Mouse (Mus musculus): ENCODE measurements at regions not wholly inside any gene's neighbourhood (a gene's known extent, or its start where the extent isn't known, plus 50 kb on each side); places are given as distances from the start of the nearest gene placed in this dataset.
A peak's percentile ranks its signal among the peaks of the same experiment; 100 is the strongest.

DNA sequence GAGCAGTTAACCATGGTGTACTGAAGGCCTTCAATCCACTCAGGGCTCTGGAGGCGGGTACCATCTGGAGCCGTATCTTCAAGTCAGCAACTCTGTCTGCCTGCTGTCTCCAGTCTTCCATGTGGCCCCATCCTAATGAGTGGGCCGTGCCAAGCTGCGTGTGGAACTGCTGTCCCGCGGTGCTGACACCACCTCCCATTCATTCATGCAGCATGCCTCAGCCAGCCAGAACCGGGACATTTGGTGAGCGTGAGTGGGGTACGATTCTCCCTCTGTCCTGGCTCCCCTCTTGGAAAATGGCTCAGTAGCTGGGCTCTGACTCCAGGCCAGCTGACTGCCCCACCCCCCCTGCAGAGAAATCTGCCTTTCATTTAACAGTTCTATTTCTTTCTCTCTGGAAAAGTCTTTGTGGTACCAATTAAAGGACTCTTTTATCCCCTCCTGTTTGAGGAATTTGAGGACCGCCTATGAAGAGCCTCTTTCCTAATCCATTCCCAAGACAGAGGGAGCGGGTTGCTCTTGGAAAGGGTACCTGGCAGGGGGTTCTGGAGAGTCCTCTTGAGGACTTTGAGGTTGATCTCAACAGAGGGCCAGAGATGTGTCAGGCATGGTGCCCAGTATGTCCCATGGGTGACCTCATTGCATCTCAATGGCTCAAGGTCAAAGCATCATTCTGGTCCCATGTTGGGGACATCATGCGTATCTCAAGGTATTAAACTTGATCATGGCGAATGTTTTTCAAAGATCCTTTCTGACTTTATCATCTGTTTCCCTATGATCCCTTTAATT lies 55.5 kb upstream of the Brd7 start:
- no peak for DNase-seq (ENCODE audit: low read depth, low spot score)

DNA sequence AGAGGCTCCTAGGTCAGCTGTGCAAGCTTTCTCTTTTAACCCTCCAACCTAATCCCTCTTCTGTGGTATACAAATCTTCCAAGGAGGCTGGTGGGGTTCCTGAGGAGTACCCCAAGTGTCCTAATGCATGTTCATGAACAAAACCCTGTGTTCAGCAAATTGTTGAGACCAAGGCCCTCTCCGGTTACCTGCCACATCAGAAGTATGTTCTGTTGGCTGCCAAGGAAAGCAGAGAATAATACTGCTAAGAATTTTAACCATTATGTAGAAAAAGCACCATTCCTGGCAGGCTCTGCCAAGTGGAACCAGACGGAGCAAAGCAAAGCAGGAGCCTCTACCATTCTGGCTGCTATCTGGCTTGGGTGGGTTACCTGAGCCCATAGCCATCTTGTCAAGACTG lies 61.3 kb upstream of the Brd7 start:
- DNase-seq (ENCODE audit: low read depth, low spot score), result no peak

DNA sequence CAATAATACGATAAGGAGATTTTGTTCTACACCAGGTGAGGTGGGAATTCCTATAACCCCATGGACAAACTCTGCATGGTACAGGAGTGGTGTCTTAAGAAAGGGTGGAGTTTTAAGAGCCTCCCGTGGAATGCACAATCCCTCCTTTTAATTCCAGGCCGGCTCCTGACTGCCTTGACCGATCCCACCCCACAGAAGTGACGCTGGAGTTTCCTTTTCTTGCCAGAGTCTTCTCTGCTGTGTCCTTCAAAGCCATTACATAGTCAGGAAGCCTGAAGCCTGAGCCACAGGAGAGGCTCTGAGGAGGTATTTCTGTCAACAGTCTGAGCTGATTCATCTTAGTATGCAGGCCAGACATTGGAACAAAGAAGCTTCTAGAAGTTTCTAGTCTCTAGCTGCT lies 66.6 kb upstream of the Brd7 start:
- DNase-seq (ENCODE audit: low read depth, low spot score), result no peak

DNA sequence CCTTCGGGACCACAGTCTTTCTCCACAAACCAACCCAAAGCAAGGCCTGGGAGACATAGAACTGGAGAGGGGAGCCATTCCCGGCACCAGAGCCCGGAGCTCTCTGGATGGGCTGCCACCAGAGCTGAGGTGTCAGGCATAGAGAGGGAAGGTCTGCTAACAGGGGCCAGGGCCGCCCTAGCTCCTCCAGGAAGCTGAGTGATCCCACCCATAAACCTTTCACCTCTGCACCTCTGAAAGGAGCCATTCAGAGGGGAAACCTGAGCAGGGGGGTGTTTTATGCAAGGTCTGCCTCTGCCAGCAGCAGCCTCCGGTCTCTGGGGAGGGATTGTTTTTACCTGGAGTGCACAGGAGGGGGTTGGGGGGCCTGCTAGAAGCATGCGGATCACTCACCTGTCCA lies 69.4 kb upstream of the Brd7 start:
- DNase-seq (ENCODE audit: low read depth, low spot score), result no peak

DNA sequence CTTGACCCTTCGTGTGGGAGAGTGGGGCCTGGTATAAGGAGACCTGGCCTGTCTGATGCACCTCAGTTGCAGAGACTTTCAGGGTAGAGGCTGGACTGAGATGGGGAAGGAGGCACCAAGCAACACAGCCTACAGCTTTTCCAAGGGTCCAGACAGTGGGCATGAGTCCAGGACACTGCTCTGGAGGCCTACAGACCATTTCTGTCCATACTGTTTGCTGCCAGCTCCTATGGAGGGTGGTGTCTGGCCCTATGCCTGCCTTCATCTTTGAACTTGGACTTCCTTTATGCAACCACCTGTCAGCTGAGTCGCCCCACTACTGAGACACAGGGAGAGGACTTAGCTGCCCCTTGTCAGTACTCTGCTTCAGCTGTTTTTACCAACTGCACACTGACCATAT lies 73.7 kb upstream of the Brd7 start:
- DNase-seq (ENCODE audit: low read depth, low spot score), result no peak

DNA sequence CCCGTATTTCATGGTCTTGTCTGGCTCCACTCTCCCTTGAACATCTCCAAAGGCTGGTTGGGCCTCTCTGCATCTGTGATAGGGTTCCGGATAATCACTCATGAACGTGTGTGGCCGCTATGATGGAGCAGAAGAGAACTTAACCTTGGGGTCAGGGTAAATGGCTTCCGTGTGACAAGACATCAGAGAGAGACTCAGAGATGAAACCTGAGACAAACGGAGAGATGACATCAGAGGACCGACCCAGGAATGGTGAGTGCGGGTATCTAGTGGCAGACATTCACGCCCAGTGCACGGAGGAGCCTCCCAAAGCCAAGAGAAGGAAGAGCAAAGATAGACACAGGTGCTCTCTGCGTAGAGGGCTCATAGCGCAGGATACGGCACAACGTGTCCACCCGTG lies 78.2 kb upstream of the Brd7 start:
- DNase-seq (ENCODE audit: low read depth, low spot score), result no peak

DNA sequence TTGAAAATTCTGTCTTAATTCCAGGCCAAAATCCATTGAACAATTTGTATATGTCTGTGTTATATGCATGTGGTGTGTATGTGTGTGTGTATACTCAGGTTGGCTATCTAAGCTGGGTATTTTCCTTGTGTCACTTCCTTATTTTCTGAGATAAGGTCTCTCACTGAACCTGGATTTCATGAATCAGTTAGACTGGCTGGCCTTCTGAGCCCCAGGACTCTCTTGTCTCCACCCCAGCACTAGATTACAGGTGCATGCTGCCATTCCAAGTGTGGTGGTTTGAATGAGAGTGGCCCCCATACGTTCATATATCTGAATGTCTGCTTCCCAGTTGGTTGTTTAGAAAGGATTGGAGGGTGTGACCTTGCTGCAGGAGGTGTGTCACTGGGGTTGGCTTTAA lies 77.8 kb upstream of the Nkd1 start:
- DNase-seq (ENCODE audit: low read depth, low spot score), result no peak

DNA sequence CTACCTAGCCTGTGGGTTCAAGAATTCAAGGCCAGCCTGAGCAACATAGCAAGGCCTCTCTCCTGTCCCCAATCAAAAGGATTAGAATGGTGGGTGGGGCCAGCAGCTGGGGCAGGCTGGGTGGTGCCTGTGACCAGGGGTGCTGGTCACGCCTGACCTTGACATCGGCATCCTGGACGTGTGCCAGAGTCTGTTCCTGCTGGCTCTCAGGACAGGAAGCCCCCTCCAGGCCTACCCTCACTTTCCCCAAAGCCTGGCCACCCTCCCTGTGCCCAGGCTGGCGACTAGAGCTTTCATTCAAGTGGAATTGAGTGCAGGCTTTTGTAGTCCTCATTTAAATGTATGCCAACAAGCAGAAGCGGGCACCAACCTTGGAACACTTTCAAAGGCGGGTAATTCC lies 73.7 kb upstream of the Nkd1 start:
- DNase-seq (ENCODE audit: low read depth, low spot score), result no peak

DNA sequence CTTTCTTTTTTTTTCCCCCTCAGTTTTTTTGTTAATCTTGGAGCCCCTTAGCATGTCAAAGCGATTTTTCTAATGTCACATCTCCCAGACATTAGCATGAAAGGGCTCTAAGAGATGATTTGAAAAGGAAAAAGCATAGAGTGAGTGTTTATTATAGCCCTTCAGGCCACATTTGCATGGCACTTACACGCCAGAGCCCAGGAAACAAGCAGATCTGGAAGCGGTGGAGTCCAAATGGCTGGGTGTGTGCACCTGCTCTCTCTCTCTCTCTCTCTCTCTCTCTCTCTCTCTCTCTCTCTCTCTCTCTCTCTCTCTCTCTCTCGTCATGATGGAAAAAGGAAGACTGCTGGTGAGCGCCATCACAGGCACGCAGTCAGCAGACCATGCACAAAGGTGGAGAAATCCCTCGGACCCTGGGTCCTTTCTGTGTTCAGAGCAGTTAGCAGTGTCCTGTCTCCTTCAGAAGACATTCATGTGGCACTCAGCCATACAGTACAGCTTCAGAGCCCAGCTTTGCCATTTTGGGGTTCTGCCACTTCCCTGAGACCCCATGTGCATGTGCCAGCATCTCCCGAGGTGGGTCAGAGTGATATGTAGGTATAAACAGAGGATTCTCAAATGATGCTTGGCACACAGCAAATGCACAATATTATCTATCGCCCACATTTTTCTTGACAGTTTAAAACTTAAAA lies 73.2 kb upstream of the Nkd1 start:
- no peak for DNase-seq (ENCODE audit: low read depth, low spot score)

DNA sequence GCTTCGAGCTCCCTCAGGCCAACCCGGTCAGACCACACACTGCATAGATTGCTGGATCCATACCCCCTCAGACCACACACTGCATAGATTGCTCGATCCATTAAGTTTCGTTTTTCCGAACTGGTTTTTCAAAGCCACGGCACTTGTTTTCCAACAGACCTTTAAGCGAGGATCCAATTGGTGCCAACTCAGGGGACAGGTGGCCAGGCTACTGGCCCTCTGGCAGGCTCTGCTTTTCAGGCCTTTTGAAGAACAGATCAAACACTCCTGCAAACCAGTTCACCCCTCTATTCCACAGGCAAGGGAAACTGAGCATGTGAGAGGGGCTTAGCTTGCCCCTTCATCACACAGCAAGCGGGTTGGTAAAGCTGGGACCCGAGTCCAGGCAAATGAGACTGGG lies 72.2 kb upstream of the Nkd1 start:
- no peak for DNase-seq (ENCODE audit: low read depth, low spot score)

DNA sequence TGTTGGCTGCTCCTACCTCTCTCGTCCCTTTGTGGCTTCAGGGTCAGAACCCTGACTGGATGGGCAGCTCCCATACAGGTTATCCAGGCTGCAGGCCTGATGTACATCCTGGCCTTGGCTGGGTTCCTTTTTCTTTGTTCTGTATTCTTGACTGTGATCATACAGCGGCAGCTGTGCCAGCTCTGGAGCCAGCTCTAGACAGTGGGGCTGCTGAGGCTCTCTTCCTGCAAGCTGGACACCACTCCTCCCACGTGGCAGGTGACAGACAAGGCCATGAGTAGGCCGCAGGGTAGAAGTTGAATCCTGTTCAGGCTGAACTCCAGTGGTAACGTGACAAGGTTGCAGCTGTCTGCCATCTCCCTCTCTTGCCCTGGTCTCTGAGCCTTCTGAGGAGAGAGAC lies 71.6 kb upstream of the Nkd1 start:
- DNase-seq (ENCODE audit: low read depth, low spot score), result no peak

DNA sequence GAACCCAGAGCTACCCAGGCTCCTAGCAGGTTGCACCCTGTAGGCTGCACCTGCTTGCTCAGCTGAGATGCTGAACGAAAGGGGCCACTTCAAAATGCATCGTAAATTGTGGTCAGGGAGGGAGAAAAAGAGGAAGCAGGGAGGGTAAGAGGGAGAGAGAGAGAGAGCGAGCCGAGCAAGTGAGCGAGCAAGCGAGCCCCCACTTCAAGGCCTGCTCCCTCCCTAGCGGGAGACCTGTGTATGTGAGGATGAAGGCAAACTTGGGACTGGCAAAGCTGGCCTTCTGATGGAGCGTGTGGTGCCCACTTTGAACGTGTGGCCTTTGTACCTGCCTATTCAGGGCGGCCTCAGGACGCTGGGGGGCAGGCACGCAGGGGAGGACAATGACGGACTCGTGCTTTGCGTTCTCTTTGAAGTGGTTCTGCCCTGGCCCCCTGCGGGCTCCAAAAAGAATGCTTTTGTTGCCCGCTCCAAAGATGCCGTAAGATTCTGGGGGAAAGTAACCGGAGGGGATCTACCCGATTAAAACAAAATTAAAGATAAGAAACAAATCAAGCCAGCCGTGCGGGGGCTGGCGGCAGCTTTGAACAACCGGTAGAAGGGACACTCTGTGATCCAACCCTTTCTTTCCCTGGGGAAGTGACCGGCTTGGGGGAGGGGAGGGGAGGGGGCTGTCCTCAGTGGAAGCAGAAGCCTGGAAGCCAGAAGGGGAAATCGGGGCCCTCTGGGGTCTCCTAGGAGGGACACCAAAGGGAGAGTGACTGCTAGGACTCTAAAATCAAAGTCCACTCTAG lies 70.1 kb upstream of the Nkd1 start:
- no peak for DNase-seq (ENCODE audit: low read depth, low spot score)

DNA sequence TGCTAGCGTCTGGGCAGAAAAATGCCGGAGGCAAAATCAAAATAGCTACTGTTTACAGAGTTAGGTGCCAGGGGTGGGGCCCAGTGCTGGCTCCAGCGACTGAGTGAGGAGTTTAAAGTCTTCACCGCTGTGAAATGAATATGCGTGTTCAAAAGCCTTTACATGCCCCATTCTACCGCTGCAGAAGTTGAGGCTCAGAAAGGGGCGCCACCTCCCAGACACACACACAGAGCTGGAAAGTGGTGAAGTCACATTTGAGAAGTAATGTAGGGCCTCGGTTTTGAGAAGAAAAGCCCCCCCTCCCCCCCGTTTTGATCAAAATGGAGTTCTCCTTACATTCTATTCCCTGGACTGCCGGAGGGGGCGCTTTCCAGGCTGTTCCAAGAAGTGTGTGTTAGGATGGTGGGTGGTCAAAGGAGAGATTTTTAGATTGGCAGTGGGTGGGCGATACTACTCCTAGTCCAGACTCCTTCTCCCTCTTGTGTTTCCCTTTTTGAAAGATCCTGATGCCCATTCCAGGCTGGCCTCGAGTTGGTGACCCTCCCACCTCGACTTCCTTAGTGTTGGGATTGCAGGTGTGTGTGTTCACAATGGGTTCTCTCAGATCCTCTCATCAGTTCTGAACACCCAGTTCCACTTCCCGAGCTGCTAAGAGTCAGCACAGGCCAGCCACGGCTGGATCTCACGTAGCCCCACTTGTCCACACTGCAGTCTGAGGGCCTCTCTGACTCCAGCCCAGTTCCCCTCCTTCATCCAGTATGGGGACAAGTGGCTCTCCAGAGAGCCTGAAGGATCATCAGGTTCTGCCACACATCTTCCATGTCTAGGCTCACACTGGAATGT lies 69.3 kb upstream of the Nkd1 start:
- no peak for DNase-seq (ENCODE audit: low read depth, low spot score)

DNA sequence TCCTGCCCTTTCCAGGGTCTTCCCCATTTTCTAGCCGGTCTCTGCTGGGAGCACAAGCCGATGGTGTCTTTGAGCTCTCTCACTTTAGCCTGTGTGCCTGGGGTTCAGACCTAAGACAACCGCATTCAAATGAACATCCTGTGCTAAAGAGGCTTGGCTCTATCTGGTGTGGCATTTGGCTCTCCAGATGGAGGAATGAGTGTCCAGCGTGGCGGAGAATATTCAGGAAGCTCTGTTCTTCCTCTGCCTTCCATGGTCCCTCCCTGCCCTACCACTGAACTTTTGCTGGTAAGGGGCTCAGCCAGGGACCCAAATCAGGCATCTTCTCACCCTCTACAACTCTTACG lies 68.7 kb upstream of the Nkd1 start:
- DNase-seq (ENCODE audit: low read depth, low spot score), result no peak

DNA sequence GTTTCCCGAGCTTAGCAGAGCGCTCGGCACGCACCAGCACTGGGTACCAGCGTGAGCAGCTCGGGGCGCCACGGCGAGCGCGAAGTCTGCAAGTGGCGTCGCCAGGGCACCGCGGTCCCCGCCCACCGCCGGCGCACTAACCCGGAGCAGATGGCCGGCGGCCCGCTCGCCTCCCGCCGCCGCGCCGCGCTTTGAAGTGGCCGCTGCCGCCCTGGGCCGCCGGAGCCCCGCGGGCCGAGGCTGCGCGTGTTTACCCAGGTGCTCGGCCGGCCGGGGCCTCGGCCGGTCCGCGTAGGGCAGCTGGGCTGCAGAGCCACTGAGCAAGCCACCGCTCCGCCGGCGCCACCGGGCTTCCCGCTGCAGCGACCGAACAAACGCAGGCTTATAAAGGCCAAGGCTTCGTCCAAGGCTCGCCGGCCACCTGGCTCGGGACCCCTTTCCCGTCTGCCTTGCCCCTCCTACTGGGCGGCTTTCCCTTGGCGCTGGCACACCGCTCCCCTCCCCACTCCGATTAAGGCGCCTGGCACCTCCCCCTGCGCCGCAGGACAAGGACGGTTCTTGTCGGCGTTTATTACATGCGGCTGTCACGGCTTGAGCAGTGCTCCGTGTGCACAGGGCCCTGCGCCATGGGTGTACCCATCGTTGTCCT lies 67.0 kb upstream of the Nkd1 start:
- DNase-seq (ENCODE audit: low read depth, low spot score), result peak; percentile 13

DNA sequence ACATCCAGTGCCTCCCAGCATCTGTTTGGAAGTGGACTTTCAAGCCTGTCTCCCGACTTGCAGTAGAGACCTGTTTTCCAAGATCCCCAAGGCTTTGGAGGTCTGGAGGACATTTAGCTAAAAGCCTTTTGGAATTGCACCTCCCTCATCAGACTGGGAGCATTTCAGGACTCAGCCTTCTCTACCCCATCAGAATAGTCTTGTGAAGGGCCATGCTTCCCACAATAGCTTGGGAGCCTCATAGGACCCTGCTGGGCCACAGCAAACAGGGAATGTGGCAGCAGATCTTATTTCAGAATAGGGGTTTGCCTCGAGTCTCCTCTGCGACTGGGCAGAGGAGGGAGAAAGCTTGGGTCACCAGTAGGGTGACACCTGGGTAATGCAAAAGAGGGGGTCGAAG lies 66.2 kb upstream of the Nkd1 start:
- DNase-seq (ENCODE audit: low read depth, low spot score), result no peak

DNA sequence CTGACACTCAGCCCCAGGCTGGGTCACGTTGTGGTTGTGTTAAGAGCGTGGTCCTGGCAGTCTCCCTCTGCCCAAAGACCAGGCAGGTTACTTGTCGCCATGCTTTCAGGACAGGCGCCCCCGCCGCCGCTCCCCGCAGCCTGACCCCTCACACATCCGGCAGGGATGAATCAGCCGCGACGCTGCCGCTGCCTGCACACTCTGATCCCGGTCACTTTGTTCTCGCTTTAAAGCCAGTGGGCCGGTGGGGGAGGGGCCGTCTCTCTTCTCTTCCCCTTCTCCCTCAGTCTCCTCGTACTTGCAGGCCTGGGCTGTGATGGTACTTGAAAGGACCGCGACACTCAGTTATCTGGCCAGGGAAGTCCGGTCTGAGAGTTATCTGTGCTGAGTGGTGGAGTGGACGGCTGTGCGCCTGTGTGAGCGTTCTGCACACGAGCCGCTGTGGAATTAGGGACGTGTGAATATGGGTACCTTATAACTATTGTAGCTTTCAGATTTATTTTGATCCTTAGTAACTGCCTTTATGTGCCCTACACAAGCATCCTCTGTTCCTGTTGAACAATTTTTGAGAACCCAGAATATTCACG lies 65.6 kb upstream of the Nkd1 start:
- DNase-seq (ENCODE audit: low read depth, low spot score), result no peak

DNA sequence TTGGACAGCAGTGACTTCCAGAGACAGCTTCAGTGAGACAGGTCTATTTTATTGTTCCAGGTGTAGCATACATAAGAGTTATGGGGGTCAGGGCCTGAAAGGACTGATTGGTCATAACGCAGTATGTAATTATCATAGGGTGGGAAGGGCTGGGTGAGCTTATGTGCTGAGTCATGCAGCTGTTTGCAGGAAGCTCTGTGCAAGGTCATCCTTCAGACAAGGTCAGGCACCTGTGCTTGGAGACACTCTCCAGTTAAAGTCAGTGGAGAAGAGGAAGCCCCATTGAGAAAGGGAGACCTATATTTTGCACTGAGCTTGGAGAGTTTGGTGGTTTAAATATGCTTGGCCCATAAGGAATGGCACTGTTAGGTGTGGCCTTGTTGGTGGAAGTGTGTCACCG lies 62.0 kb upstream of the Nkd1 start:
- no peak for DNase-seq (ENCODE audit: low read depth, low spot score)

DNA sequence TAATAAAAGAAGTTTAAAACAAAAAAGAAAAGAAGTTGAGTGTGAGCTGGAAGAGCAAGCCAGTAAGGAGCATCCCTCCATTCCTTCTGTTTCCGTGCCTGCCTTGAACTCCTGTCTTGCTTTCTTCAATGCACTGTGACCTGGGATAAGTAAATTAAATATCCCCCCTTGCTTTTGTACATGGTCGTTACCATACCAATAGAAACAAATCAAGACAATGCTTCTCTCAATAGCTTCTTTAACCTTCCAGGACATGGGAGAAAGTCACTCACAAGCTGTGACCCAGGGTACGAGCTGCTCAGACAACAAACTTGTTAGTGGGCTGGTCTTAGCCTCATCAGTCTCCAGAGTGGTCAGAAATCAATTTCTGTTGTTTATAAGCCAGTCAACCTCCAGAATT lies 53.4 kb upstream of the Nkd1 start:
- DNase-seq (ENCODE audit: low read depth, low spot score), result no peak

DNA sequence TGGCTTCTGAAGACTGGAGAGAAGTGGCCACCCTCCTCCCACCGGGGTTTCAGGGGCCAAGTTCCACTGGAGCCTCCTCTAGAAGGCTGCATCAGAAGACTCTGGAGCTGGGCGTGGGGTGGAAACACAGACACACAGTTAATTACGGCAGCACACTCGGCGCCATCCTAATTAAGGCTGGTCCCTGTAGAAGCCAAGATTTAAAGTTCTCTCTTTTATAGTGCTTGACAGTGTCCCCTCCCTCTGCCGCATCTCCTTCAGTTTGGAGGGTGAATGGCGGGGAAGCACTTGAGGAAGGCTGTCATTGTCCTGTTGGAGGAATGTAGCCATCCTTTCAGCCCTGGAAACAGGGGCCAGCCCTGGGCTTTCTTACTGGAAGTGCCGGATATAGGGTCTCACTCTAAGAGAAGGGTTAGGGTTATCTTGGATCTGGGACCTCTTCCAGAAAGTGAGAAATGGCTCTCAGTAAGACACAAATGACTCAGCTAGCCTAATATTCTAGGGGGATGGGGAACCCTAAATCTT lies 50.2 kb upstream of the Nkd1 start:
- no peak for DNase-seq (ENCODE audit: low read depth, low spot score)
